Mouse (Mus musculus): ENCODE measurements at regions not wholly inside any gene's neighbourhood (a gene's known extent, or its start where the extent isn't known, plus 50 kb on each side); places are given as distances from the start of the nearest gene placed in this dataset.

DNA sequence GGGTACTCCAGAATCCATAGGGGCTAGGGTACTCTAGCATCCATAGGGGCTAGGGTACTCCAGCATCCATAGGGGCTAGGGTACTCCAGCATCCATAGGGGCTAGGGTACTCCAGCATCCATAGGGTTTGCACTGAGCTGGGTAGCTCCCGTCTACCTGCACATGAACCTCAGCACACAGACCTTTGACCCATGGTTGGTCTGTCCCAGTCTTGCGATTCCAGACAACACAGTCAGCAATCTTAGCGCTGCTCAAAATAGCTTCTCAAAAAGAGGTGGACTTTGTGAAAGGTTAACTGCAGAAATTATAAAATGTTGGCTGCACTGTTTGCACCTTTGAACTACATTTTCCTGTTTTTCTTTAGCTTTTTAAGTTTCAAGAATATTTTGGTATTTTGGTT is 56.4 kb upstream of the Slc22a12 start:
- intact Hi-C loops (cut with DNase I): no loop called here
- DNase-seq (ENCODE audit: low spot score in 2 of 2): no peak

DNA sequence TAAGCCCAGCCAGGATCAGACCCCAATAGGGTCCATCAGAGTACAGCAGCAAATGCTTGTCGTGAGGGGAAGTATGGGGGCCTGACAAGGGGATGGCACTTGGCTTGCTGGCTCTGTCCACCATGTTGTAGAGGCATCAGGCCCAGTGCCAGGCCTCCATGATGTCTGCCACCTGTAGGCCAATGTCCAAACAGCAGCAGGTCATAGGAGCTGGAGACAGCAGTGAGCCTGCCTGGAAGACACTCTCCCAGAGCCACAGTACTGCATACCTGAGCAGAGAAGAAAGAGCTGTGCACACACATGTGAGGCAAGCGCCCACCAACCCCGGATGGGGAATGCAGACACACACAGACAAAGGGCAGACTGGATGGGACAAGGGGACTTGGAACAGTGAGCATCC is 55.4 kb upstream of the Slc22a12 start:
- DNase-seq (ENCODE audit: low spot score in 2 of 2): no peak
- intact Hi-C loops (cut with DNase I): no loop called here

GRCm38 (mm10) chr19:6595801-6596200 is 53.0 kb upstream of the Slc22a12 start:
- intact Hi-C loops (cut with DNase I): no loop called here
- DNase-seq (ENCODE audit: low spot score in 2 of 2): no peak

All from left cerebral cortex, postnatal 14 days (tissue).